Mouse (Mus musculus) embryonic facial prominence, embryonic 15.5 days (tissue): ENCODE measurements around the gene Haus2. TPM values are rescaled to one million over a fixed set of nuclear protein-coding genes. Genes with fewer than 3 reads are reported as not detected.

ENCODE experiments used
- ATAC-seq: fragments of 200-750 bp; cut with Nextera tagmentation; 2 replicates; pipeline ENCODE4 v1.8.0; 2017; ENCODE audit warnings: low read depth, moderate TSS enrichment; ENCODE audit not compliant: insufficient number of reproducible peaks, low FRiP score, low TSS enrichment
- H3K27ac ChIP-seq: fragments of 300-500 bp; sonication (generic); replicated peaks from 2 replicates; pipeline ENCODE4 v1.5.1; 2015; ENCODE audit warnings: mild to moderate bottlenecking, inconsistent platforms
- H3K27me3 ChIP-seq: fragments of 300-500 bp; sonication (generic); 2 replicates; pipeline ENCODE4 v1.6.1; 2015; ENCODE audit warnings: inconsistent platforms
- H3K36me3 ChIP-seq: fragments of 300-500 bp; sonication (generic); 2 replicates; pipeline ENCODE4 v1.6.1; 2015; ENCODE audit warnings: mild to moderate bottlenecking, inconsistent platforms
- H3K4me1 ChIP-seq: fragments of 300-500 bp; sonication (generic); 2 replicates; pipeline ENCODE4 v1.6.1; 2015; ENCODE audit warnings: inconsistent platforms
- H3K4me2 ChIP-seq: fragments of 300-500 bp; sonication (generic); replicated peaks from 2 replicates; pipeline ENCODE4 v1.6.1; 2015; ENCODE audit warnings: mild to moderate bottlenecking, inconsistent platforms
- H3K4me3 ChIP-seq: fragments of 300-500 bp; sonication (generic); replicated peaks from 2 replicates; pipeline ENCODE4 v1.5.1; 2015; ENCODE audit warnings: mild to moderate bottlenecking, inconsistent platforms
- H3K9ac ChIP-seq: fragments of 300-500 bp; sonication (generic); 2 replicates; pipeline ENCODE4 v1.6.1; 2015; ENCODE audit warnings: inconsistent platforms
- H3K9me3 ChIP-seq: fragments of 300-500 bp; sonication (generic); replicated peaks from 2 replicates; pipeline ENCODE4 v1.6.1; 2016; ENCODE audit warnings: inconsistent platforms
- WGBS: fragments of 180-500 bp; shearing (Covaris S2); methylation state at CpG from one replicate; pipeline ENCODE4 v1.1.7; 2015; 5-methylcytosine and 5-hydroxymethylcytosine counted together
- polyA plus RNA-seq: library from polyadenylated mRNA; unstranded; fragments of >200 nt; fragmentation: Nextera tagmentation; extraction: Ambion mirVana; gene quantifications from 2 replicates; pipeline ENCODE4 v1.2.1, GENCODE M21; 2015

Gene Haus2
- polyA plus RNA-seq, 1 experiment from 2014 or later: 22.4 TPM

- Histone ChIP-seq H3K36me3 (peaks cover 14% of the 10 kb centered on the region), H3K4me1 (no peaks in the 10 kb centered on the region), H3K27ac (no peak overlapping the region), H3K4me3 (no peak overlapping the region), H3K9me3 (no peaks in the 10 kb centered on the region), H3K27me3 (no peaks in the 10 kb centered on the region), H3K9ac (no peak overlapping the region), H3K4me2 (no peak overlapping the region)
- WGBS: 64% methylated on average over 2 of the region's 2 CpGs
- no peak for ATAC-seq
These were observed 61.1 kb downstream of the Haus2 start for GRCm38 (mm10) chr2:120670253-120670652.

Other genes with a start within 250 kb of the Haus2 start
- gene Ganc, start 205.5 kb upstream of the Haus2 start, polyA plus RNA-seq: 10.3 and 11.1 TPM in 2 replicates
- 10.8 and 12.2 TPM in 2 replicates for gene Tmem87a, start 205.3 kb upstream of the Haus2 start, polyA plus RNA-seq
- 3.8 and 6.3 TPM in 2 replicates for gene Capn3, start 153.4 kb upstream of the Haus2 start, polyA plus RNA-seq
- 46.6 and 51.3 TPM in 2 replicates for gene Zfp106, start 45.5 kb upstream of the Haus2 start, polyA plus RNA-seq
- gene Snap23, start 41.7 kb upstream of the Haus2 start, polyA plus RNA-seq: 50.7 and 51.0 TPM in 2 replicates
- 24.7 and 26.3 TPM in 2 replicates for gene Lrrc57, start 137 bp downstream of the Haus2 start, polyA plus RNA-seq
- 6.7 and 7.3 TPM in 2 replicates for gene Stard9, start 19.7 kb downstream of the Haus2 start, polyA plus RNA-seq
- 6.7 and 8.1 TPM in 2 replicates for gene Cdan1, start 240.7 kb downstream of the Haus2 start, polyA plus RNA-seq
- gene Ttbk2, start 241.2 kb downstream of the Haus2 start, polyA plus RNA-seq: 3.8 and 3.9 TPM in 2 replicates